Mouse (Mus musculus): ENCODE measurements around the gene Lgalsl.

DNA sequence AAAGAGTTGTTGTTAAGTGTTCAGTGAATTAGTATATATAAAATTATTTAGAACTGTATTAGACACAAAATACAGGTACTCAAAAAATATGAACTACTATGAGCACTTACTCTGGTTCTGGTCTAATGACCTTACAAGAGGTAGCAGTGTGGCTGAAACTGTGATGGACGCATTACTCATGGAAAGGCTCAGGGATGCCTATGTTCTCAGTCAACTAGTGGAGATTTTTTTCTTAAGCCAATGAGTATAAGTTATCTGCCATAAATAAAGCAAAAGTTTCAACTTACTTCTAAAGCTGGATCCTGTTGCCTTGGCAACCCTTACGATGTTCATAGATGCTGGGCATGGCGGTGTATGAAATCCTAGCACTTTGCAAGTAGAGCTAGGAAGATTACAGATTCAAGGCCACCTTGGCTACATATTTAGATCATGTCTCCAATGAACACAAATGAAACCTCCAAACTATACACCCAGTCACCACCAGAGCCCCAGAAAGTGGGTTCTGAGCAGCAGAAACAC, 46.8 kb upstream of the Lgalsl start:
- no peak for TF ChIP-seq CTCF (IDR thresholded peaks at IDR 0.05; ENCODE audit: insufficient read depth, low read length)
- no peak for TF ChIP-seq POLR2A (IDR thresholded peaks at IDR 0.05; ENCODE audit: borderline replicate concordance, extremely low read depth, low read depth, low read length)
